Mouse (Mus musculus): ENCODE measurements around the gene Gm20518. TPM values are rescaled to one million over a fixed set of nuclear protein-coding genes. Genes with fewer than 3 reads are reported as not detected.

Gm20518 gene
- total RNA-seq, 2 experiments from 2014 or later = 0.05 to 0.09 TPM

DNA sequence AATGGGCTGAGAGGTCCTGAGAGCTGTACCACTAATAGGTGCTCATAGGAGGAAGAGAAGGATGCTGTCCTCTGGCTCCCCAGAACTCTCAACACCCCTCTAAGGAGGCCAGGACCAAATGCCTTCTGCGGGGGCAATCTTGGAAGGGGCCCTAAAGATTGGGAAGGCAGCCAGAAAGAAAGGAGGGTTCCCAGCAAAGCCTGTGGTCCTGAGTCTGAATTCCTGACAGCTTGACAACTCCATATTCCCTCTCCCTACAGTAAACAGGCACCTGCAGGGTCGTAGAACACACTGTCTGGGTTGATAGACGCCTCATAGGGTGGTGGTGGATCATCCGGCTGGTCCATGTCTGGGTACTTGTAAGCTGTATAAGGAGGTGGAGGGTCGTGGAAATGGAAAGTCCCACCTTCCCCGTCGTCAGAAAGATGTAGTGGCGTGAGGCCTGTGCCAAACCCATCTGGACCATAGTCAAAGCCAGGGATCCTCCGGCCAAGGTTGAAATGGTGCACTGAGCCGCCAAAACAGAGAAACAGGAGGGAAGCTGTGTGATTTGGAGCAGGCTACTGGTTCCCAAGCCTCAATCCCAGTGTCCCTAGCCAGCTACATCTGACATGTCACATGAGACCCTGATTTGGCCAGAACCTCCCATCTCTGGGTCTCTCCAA lies 47.6 kb downstream of the Gm20518 start:
- DNase-seq (ENCODE audit: low spot score) = no peak

DNA sequence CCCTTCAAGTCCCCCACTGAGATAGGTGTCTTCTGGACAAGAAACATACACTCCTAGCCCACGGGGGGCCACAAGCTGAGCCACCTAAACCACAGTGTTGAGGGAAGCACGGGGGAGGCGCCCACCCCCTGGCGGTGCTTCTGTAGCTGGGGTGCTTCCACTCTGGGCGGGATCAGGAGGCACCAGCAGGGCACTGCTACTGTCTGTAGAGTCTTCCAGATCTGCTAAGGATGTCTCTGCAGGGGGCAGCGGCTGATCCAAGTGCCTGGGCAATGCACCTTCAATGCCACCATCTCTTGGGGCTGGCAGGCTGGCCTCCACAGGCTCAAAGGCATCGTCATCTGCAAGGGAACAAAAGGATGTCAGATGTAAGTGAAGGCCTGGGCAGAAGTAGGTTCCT lies 49.0 kb downstream of the Gm20518 start:
- no peak for DNase-seq (ENCODE audit: low spot score)

DNA sequence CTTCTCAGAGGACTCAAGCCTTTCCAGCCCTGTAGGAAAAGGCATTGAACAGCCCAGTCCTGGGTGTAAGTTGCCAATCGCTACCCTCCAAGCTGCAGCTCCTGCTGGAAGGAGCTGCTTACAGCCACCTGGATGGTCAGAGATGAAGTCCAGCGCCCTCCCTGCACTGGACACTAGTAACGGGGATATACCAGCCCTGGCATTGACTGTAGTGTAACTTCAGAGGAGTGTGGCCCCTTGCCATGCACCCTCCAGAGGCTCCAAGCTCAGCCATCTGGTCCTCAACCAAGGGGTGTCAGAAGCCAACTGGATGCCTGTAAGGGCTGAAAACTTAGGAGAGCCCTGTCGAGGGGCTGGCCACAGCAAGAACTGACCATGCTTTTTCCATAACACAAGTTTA lies 51.5 kb downstream of the Gm20518 start:
- peak; percentile 74 for DNase-seq (ENCODE audit: low spot score)

DNA sequence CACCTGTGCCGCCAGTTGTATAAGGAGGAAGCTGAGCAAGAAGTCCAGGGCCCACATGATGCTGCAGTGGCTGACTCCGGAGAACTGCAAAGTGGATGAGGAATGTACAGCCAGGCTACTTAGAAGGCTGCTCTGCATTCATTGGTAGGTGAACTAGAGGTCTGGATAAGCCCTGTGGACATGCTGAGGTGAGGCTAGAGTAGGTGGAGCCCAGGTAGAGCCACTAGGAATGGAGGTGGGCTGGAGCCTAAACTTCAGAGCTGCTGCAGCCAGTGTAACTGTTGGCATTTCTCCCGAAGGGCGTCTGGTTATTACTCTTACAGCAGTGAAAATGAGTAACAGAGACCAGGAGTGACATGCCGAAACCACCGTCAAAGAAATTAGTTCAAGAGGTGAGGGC lies 53.4 kb downstream of the Gm20518 start, which contains the start of gene Car15:
Car15 (minus strand) TSS at position 314 of the 400 bp plus-strand sequence.
- no peak for DNase-seq (ENCODE audit: low spot score)

DNA sequence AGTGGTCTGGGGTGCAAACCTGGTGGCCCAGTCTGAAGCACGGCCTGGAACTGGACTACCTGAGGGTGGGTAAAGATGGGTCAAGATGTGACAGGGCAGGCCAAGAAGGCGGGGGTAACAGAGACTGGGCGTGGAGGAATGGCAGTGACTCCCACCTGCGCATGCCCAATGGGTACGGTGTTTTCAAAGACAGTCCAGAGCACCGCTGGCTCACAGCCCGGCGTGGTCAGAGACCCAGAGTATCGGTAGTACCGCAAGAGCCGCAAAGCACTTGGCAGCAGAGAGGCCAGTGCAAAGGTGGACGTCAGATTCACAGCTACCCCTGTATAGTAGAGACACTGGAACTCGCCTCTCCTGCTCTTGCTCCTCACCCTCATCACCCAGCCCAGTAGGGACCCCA lies 56.0 kb downstream of the Gm20518 start:
- DNase-seq (ENCODE audit: low spot score) = no peak

DNA sequence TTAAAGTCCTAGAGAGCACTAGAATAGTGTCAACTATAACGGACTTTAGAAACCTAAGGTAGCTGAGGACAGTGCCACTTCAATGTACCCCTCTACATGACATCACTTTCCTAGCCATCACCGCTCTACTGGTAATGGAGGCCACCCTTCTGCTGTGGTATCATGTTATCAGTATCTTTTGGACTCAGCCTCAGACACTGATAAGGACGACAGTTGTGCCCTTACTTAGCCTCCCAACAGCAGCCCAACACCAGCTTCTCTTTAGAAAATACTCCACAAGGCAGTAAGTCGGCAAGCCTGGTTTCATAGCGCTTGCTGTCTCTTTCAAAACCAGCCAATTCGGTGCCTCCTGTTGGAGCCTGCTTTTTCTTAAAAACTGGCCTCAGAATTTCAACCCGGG lies 56.9 kb downstream of the Gm20518 start:
- DNase-seq (ENCODE audit: low spot score) = no peak

DNA sequence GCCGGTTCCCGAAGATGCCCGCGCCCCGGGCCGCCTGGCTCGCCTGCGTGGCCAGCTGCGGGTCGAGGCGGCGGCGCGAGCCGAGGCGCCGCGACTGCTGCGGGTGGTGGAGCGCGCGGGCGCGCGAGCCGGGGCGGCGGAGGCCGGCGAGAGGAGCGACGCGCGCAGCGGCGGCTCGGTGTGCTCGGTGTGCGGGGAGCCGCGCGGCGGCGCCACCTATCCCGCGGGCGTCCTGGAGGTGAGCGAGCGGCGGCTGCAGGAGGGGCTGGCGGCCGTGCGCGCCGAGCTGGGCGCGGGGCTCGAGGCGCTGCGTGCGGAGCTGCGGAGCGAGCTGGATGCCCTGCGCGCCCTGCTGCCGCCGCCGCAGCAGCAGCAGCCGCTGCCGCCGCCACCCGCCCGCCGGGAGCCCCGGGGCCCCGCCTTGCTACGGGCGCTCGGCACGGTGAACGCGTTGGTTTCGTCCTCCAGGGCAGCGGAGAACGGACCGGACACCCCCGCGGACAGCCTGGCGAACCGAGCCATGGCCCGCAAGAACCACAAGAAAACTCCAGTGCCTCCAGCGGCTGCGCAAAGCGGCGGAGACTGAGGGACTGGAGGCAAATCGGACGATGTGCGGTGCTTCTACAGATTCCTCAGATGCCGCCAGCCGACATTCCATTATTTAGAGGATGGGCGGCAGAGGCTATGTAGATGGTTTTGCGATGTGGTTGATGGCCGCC lies 57.6 kb downstream of the Gm20518 start:
- no peak for DNase-seq (ENCODE audit: low spot score)

DNA sequence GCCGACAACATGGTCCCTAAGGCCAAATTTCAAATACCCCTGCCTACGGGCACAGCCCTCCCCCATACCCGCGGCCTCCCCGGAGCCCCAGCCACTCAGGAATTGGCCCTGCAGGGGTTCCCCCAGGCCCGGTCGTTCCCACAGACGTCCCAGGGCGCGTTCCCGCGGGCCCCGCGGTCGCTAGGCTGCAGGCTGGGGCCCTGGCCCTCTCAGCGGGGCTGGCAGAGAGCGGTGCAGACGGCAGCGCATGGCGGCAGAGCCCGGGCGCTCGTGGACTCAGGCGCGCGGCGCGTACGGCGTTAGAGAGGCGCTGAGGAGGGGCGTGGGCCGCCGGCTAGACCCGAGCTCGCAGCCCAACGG lies 58.2 kb downstream of the Gm20518 start:
- DNase-seq (ENCODE audit: low spot score) = no peak

DNA sequence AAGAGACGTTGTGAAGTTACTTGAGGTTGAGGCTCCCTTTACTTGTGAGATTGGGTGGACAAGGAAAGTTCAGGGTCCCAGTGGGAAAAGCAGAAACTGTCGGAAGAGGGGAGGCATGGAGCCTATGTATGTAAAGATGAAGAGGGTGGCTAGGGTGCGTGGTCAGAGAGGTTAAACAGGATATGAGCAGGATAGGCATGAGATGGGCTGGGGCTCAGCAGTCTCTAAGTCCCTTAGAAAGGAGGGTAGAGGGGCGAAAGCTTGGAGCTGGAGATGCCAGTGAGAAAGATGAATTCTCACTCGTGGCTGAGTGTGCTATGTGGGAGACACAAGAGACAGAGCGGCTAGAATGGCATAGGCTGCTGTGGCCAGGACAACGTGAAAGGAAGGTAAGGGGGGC lies 58.6 kb downstream of the Gm20518 start, which contains the start of gene B830017H08Rik:
B830017H08Rik (plus strand) TSS at position 301 of the 400 bp plus-strand sequence.
- no peak for DNase-seq (ENCODE audit: low spot score)

DNA sequence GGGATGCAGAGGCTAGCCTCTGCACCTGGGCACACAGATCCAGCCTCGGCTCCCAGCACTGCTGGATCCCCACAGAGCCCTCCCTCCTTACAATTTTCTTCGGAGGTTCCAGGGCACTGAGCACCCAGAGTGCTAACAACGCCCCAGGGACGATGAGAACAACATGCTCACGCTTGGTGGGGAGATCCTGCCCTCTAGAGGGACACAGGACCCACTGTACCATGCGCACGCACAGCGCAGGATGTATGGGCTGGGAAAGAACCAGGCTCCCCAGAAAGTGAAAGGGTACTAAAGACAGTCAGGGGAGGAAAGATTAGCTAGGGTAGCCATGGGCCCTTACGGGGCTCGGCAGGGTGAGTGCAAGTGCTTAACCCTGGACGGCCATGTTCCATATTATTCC lies 59.7 kb downstream of the Gm20518 start:
- no peak for DNase-seq (ENCODE audit: low spot score)

DNA sequence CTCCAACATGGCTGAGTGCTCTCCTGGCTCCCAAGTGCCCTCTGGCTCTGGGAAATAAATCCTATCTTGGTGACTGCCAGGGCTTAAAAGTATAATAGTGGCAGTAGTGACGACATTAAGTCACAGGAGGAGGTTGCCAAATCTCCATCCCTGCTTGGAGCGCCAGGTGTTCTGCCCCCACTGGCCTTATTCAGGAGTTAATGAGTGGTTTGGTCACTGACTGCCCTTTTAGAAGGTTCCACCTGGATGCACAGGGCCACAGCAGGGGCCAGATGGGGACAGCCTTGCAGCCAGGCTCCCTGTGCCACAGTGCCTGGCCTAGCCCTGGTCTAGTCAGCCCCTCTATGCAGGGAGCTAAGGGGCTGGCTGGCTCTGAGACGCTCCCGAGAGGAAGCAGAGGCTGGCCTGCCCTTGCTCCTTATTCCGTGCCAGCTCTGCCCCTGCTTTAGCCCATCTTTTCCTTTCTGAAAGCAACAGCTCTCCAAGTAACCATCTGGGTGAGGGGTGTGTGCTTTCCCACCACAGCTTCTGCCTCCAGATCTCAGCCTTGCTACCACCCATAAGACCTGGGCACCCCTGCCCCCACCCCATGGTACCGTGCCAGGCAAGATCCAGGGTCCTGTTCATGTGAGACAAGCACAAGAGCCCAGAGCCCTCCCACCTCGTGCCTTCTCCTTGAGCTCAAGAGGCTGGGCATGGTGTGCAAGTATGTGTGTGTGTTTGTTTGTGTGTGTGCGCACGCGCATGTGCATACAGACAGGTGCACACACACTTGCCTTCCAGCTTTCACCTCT lies 60.9 kb downstream of the Gm20518 start:
- DNase-seq (ENCODE audit: low spot score) = no peak

DNA sequence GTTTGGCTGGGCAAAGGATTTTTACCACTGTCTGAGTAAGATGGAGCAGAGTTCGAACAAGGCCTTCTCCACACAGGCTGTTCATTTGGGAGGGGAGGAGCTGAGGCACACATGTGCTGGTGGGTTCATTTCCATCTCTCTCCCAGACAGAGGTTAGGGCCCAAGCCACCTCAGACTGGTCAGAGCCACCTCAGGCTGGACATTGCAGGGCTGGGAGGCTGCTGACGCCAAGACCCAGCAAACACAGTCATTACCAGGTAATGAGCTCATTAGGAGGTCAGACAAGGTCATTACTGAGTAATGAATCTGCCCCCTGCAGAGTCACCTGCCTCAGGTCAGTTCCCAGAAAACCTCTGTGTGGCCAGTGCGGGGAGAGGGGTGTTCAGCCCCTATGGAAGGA lies 62.6 kb downstream of the Gm20518 start:
- DNase-seq (ENCODE audit: low spot score) = no peak

DNA sequence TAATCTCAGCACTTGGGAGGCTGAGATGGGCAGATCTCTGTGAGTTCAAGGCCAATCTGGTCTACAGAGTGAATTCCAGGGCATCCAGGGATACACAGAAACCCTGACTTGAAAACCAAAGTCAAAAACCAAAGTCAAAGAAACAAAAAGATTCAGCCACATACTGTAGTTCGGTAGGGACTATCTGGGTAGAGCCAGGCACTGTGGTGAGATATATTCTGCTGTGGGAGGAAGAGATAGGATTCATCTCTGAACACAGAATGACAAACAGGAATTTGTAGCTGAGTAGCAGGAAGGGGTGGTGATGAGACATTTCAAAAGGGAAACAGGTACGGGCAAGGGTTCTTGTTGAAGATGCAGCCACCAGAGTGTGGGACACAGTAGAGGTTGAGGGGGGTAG lies 63.2 kb downstream of the Gm20518 start:
- DNase-seq (ENCODE audit: low spot score) = no peak

DNA sequence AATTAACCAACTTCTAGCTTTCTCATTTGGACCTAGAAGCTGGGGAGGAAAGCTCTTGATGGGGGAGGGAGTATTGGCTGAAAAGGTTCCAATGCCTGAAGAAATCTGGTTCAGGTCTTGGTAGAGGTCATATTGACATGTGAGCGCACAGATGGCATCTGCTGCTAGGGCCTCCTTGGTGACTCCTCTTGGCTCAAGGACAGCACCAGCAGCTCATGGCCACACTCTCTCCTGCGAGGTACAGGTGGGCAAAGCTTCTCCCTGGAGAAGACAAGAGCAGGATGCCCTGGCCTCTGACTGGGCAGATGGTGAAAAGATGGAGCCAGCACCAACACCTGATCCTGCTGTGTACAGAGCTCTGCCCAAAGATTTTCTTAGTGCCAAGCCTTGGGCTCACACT lies 65.0 kb downstream of the Gm20518 start:
- no peak for DNase-seq (ENCODE audit: low spot score)

DNA sequence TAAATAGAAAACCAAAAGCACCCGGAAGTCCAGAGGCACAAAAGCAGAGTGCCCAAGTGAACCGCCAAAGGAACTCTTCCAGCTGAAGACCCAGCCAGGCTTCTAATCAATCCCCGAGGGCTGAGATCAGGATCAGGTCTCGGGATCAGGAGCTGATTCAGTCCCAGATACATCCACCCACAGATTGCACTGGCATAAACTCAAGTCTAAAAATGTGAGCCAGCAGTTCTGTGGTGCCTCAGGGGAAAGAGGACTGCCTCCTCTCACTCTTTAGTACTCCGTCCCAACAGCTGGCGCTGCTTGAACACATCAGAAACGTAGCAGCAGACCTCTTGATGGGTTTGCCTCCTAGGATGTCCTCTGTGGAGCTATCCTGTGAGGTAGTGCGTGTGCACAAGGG lies 74.9 kb downstream of the Gm20518 start:
- no peak for DNase-seq (ENCODE audit: low spot score)

DNA sequence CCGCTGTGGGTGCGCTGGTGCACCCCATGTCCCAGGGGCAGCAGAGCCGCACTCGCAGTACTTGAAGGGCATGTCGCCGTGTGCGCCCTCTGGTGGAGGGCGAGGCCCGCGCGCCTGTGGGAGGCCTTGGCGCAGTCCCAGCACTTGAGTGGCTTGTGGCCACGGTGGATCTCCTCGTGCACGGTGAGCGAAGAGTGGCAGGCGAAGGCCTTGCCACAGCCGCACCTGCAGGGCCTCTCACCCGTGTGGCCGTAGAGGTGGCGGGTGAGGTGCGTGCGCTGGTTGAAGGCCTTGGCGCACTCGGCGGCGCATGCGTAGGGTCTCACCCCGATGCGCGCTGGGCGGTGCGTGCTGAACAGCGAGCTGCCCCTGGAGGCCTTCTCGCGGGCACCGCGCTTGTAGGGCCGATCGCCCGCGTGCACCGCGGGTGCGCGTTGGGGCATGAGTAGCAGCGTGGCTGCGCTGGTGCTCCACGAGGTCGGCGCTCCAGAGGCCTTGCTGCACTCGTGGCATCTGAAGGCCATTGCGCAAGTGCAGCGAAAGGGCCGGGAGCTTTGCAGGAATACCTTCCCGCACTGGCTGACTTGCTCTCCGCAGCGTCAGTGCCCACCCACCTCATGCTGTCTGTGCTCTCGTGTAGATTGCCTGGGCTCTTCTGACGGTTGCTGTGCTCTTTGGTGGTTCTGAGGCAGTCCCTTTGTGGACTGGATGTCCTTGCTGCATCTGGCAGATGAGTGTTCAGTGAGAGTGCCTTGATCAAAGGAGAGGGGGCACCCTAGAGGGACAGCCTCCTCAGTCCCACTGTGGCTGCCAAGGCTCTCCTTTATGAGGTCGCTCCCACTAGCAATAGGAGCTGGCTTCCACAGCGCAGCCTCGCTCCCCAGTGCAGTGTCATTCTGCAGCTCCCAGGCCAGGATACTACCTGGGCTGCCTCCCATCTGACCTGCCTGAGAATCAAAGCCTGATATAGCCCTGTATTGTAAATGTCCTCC lies 75.8 kb downstream of the Gm20518 start:
- DNase-seq (ENCODE audit: low spot score) = peak; percentile 58

DNA sequence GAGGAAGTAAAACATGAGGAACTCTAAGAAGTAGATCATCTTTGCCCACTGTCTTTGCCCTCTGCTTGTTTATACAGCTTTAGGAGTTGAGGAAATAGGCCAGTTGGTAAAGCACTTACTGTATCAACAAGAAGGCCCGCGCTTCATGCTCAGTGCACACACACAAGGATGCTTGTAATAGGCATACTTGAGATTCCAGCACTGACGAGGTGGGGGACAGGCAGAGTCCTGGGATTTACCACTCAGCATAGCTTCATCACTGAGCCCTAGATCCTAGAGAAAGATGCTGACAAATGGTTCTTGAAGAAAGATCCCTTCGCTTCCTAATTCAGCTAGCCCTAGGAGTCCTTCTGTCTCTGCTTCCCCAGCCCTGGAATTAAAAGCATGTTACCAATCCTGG lies 78.3 kb downstream of the Gm20518 start:
- no peak for DNase-seq (ENCODE audit: low spot score)

DNA sequence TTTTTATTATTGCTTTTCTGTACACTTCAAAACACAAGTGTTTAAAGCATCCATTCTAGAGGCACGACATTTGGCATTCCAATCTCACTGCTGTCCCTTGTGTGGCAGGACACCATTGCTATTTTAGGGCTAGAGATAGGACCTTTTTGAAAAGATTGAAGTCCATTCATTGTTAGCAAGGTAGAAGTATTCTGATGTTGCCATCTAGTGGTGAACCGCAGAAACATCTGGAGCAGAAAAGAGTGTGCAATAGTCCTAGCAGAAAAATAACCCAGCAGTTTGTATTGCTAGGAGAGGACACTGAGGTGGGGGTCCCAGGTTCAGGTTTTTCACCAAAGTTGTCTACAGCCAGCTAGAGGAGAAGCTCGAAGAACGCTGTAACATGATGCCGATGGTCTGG lies 79.4 kb downstream of the Gm20518 start:
- peak; percentile 57 for DNase-seq (ENCODE audit: low spot score)

DNA sequence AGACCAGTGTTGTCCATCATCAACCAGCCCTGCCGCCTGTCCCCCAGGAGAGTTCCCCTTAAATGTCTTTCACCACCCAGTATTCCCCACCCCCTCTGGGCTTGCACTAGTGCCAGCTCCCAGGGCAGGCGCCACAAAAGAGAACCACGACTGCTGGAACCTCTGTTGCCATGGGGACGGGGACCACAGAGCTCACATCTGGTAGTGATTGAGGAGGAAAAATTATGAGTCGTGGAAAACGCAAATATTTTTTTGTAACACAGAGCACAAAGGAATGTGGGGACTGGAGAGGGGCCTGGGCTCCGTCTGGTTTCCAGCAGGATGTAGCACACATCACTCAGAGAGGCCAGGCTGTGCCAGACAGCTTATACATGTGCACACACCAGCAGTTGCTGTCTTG lies 81.8 kb downstream of the Gm20518 start:
- peak; percentile 72 for DNase-seq (ENCODE audit: low spot score)

DNA sequence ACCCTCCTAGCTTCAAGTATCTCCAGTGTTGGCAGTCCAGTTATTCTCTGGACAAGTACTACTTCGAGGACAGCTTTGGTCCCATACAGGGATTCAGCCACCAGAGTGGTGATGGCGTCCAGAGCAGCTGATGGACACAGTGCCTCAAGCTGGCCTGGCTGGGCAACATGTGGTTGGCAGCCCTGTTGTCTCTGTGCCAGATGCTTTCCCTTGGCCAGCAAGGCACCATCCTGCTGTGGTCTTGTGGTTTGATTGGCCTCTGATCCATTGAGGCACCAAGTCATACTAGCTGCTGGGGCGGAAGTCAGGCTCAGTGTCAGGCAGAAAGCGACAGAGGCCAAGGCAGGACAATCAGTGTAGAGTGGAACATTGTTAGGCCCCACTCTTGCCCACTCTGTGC lies 82.3 kb downstream of the Gm20518 start:
- DNase-seq (ENCODE audit: low spot score) = no peak

All from gastrocnemius, adult 18-20 months (tissue).